Mouse (Mus musculus): Measurements from ENCODE around the gene Jagn1. TPM values are rescaled to one million over a fixed set of nuclear protein-coding genes. Genes with fewer than 3 reads are reported as not detected.

The Jagn1 gene
- polyA plus RNA-seq, 1 experiment from 2014 or later: 66.1 TPM

DNA sequence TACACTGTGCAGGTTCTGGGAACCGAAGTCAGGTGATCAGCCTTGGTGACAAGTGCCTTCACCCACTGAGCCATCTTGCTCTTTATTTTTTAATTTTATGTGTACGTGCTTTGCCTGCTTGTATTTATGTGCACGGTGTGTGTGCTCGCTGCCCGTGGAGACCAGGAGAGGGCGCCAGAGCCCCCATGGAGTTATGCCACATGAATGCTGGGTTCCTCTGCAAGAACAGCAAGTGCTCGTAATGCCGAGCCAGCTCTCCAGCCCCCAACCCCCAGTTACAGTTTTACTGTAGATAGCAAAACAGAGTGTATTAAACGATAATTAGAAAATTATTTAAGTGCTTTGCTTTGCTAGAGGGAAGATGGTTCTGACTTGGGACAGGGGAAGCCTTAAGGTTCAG lies 35.7 kb upstream of the Jagn1 start:
- Histone ChIP-seq H3K27ac (ENCODE audit: low read depth, low read length) (no peak overlapping the region), H3K4me1 (replicated peaks; ENCODE audit: control insufficient read depth, insufficient read depth, low read length) (no peaks in the 10 kb centered on the region), H3K4me3 (ENCODE audit: low read depth, low read length) (no peak overlapping the region), H3K4me2 (ENCODE audit: low read depth, low read length, severe bottlenecking) (no peak overlapping the region), H3K36me3 (ENCODE audit: control insufficient read depth, insufficient read depth, low read length) (no peaks in the 10 kb centered on the region), H3K27me3 (ENCODE audit: control insufficient read depth, insufficient read depth, low read length) (no peaks in the 10 kb centered on the region), H3K9me3 (ENCODE audit: control insufficient read depth, low read length) (no peaks in the 10 kb centered on the region), H3K9ac (ENCODE audit: low read length) (no peak overlapping the region)
- DNase-seq (ENCODE audit: low spot score) (peak; percentile 69), ATAC-seq (replicated peaks; ENCODE audit: low FRiP score) (no peak)
- WGBS: 78% methylated on average over 9 of the region's 9 CpGs

DNA sequence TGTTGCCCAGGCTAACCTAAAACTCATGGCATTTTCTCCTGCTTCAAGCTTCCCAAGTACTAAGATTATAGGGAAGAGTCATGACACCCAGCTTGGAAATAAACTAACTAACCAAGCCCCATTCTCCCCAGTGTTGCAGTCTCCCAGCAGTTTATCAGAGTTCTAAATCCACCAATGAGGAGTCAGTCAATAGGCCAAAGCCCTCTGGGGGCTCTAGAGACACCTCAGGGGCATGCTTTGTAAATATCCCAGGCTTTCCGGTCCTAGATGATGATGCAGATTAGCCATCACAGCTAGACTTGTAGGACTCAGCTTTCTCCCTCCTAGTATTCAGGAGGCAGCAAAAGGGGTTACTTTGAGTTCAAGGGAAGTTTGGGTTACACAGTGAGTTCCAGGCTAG lies 32.4 kb upstream of the Jagn1 start:
- no peak for DNase-seq (ENCODE audit: low spot score)
- H3K4me3 ChIP-seq (ENCODE audit: low read depth, low read length): no peak overlapping the region

DNA sequence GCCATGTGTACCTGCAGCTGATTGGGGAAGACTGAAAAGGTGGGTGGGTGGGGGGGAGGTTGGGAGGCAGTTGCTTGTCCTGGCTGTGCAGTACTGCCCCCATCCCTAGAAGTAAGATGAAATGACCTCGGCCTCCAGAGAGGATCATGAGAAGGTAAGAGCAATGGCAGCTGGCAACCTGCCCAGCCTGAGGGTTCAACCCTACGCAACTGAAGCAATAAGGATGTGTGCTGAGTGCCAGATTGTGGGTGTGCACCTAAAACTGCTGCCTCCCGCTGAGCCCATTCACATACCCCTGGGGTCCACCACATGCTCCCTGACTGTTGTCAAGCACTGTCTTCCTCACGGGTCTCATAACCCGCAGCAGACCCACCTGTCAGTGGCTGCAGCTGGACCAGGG lies 26.0 kb upstream of the Jagn1 start:
- ATAC-seq (replicated peaks; ENCODE audit: low FRiP score): no peak

More for the DNA sequence above, 32.4 kb upstream of the Jagn1 start:
- Histone ChIP-seq H3K36me3 (ENCODE audit: control insufficient read depth, insufficient read depth, low read length) (no peaks in the 10 kb centered on the region; the same call in 1 of the 2 replicates), H3K4me1 (replicated peaks; ENCODE audit: control insufficient read depth, insufficient read depth, low read length) (no peaks in the 10 kb centered on the region), H3K27ac (ENCODE audit: low read depth, low read length) (no peak overlapping the region), H3K9me3 (ENCODE audit: control insufficient read depth, low read length) (no peaks in the 10 kb centered on the region), H3K27me3 (ENCODE audit: control insufficient read depth, insufficient read depth, low read length) (no peaks in the 10 kb centered on the region), H3K4me2 (ENCODE audit: low read depth, low read length, severe bottlenecking) (no peak overlapping the region), H3K9ac (ENCODE audit: low read length) (no peak overlapping the region)
- WGBS: 79% methylated on average over 1 of the region's 1 CpGs
- ATAC-seq (replicated peaks; ENCODE audit: low FRiP score): no peak

DNA sequence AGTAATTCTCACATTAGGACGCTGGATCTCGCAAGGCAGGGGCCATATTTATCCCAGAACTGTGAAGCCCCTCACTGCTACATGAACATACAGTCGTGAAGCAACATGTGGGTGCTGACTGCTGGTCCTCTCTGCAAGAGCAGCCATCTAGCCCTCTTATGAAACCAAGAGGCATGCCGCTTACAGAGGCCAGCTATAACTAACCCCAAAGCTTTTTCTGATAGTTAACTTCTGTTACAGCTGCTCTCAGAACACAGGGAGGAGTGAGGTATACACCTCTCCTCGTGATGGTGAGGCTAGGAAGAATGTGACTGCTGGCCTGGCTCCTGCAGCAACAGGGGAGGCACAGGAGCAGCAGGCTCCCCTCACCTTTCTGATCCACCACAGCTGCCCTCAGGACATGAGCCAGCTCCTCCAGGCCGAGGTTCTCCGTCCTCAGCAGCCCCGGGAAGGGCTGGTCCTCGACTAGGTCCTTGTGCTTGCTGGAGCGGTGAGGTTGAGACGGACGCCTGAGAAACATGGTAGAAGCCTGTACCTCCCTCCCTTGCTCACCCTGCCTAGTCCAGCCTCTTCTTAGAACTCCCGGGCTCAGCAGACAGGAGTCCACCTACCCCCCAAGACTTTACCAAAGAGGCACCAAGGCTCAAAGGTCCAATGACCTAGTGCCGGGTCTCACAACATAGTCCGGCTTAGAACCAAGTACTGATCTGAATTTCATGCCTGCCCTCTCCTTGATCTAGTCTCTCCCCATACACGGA lies 23.7 kb upstream of the Jagn1 start:
- Histone ChIP-seq H3K4me3 (ENCODE audit: low read depth, low read length) (peak overlapping the region; percentile 64), H3K4me2 (ENCODE audit: low read depth, low read length, severe bottlenecking) (peak overlapping the region; percentile 97), H3K4me1 (replicated peaks; ENCODE audit: control insufficient read depth, insufficient read depth, low read length) (peaks cover 6% of the 10 kb centered on the region; the same call in 1 of the 2 replicates), H3K9ac (ENCODE audit: low read length) (peak overlapping the region; percentile 81), H3K36me3 (ENCODE audit: control insufficient read depth, insufficient read depth, low read length) (no peaks in the 10 kb centered on the region; the same call in 1 of the 2 replicates), H3K27ac (ENCODE audit: low read depth, low read length) (no peak overlapping the region), H3K9me3 (ENCODE audit: control insufficient read depth, low read length) (no peaks in the 10 kb centered on the region), H3K27me3 (ENCODE audit: control insufficient read depth, insufficient read depth, low read length) (no peaks in the 10 kb centered on the region)
- ATAC-seq (replicated peaks; ENCODE audit: low FRiP score) (peak; percentile 45; the same call in 1 of the 2 replicates), DNase-seq (ENCODE audit: low spot score) (peak; percentile 65)
- WGBS: 22% methylated on average over 16 of the region's 16 CpGs

More for the DNA sequence above, 26.0 kb upstream of the Jagn1 start:
- Histone ChIP-seq H3K27me3 (ENCODE audit: control insufficient read depth, insufficient read depth, low read length) (no peaks in the 10 kb centered on the region), H3K27ac (ENCODE audit: low read depth, low read length) (no peak overlapping the region), H3K4me1 (replicated peaks; ENCODE audit: control insufficient read depth, insufficient read depth, low read length) (peaks cover 6% of the 10 kb centered on the region; the same call in 1 of the 2 replicates), H3K9me3 (ENCODE audit: control insufficient read depth, low read length) (no peaks in the 10 kb centered on the region), H3K9ac (ENCODE audit: low read length) (no peak overlapping the region), H3K4me2 (ENCODE audit: low read depth, low read length, severe bottlenecking) (no peak overlapping the region), H3K36me3 (ENCODE audit: control insufficient read depth, insufficient read depth, low read length) (no peaks in the 10 kb centered on the region; the same call in 1 of the 2 replicates), H3K4me3 (ENCODE audit: low read depth, low read length) (no peak overlapping the region)
- WGBS: 90% methylated on average over 5 of the region's 5 CpGs
- DNase-seq (ENCODE audit: low spot score): no peak

DNA sequence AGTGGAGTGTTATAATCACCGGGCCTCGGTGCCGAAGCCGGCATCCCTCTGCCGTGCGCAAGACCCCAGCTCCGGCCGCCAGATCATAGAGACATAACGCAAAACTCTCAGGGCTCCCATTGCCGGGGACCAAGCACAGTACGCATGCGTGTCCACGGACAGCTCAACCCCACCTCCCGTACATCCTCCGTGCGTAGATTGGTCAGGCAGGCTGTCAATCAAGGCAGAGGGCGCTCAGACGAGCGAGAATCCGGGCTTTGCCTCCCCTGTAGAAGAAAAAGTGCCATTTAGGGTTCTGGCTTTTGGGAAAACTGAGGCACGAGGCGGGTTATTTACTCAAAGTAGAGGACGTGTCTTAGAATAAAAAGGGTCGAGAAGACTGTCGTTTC lies 23.2 kb upstream of the Jagn1 start, which contains the start of gene Rpusd3:
TSS of gene Rpusd3 (minus strand) at position 142 of the 389 bp plus-strand sequence.
- Histone ChIP-seq H3K27me3 (ENCODE audit: control insufficient read depth, insufficient read depth, low read length) (no peaks in the 10 kb centered on the region), H3K27ac (ENCODE audit: low read depth, low read length) (no peak within 1 kb of the TSS), H3K36me3 (ENCODE audit: control insufficient read depth, insufficient read depth, low read length) (no peaks in the 10 kb centered on the region; the same call in 1 of the 2 replicates), H3K9ac (ENCODE audit: low read length) (peak within 1 kb of the TSS; percentile 81), H3K4me1 (replicated peaks; ENCODE audit: control insufficient read depth, insufficient read depth, low read length) (peaks cover 6% of the 10 kb centered on the region; the same call in 1 of the 2 replicates), H3K9me3 (ENCODE audit: control insufficient read depth, low read length) (no peaks in the 10 kb centered on the region), H3K4me3 (ENCODE audit: low read depth, low read length) (peak within 1 kb of the TSS; percentile 64), H3K4me2 (ENCODE audit: low read depth, low read length, severe bottlenecking) (peak within 1 kb of the TSS; percentile 97)
- ATAC-seq (replicated peaks; ENCODE audit: low FRiP score) (peak; percentile 98), DNase-seq (ENCODE audit: low spot score) (peak; percentile 97)
- under 1% methylated on average over 25 of the region's 25 CpGs for WGBS

DNA sequence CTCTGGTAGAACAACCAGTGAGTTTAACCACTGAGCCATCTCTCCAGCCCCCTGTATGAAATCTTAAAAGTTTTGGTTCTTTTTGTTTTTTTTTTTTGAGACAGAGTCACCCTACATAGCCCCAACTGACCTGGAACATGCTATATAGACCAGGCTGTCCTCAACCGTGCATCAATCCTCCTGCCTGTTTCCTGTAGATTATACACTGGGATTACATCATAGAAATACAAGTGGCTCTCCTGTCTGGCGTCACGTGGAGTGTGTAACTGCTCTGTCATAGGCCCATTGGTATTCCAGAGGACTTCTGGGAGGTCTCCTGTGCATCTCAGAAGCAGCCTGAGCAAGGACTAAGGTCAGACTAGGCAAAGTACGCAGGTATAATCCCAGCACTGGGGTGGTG lies 19.4 kb upstream of the Jagn1 start:
- WGBS: 81% methylated on average over 4 of the region's 4 CpGs
- Histone ChIP-seq H3K9me3 (ENCODE audit: control insufficient read depth, low read length) (no peaks in the 10 kb centered on the region; the same call in 1 of the 2 replicates), H3K4me1 (replicated peaks; ENCODE audit: control insufficient read depth, insufficient read depth, low read length) (peaks cover 6% of the 10 kb centered on the region; the same call in 1 of the 2 replicates), H3K9ac (ENCODE audit: low read length) (no peak overlapping the region), H3K27ac (ENCODE audit: low read depth, low read length) (no peak overlapping the region), H3K4me2 (ENCODE audit: low read depth, low read length, severe bottlenecking) (no peak overlapping the region), H3K36me3 (ENCODE audit: control insufficient read depth, insufficient read depth, low read length) (no peaks in the 10 kb centered on the region), H3K27me3 (ENCODE audit: control insufficient read depth, insufficient read depth, low read length) (no peaks in the 10 kb centered on the region), H3K4me3 (ENCODE audit: low read depth, low read length) (no peak overlapping the region)
- no peak for ATAC-seq (replicated peaks; ENCODE audit: low FRiP score)
- DNase-seq (ENCODE audit: low spot score): no peak

DNA sequence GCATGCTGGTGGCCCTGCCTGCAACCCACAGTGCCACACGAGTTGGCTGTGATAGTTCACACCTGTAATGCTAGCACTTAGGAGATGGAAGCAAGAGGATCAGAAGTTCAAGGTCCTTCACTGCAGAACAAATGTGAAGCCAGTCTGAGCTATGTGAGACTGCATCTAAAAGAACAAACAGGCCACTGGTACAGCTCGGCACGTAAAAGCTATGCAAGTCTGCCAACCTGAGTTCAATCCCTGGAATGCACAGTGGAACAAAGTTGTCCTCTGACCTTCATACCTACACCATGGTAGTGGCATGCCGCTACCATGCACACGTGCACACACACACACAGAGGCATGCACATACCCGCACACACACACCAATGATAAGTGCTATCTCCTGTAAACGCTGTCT lies 18.2 kb upstream of the Jagn1 start:
- Histone ChIP-seq H3K27ac (ENCODE audit: low read depth, low read length) (no peak overlapping the region), H3K36me3 (ENCODE audit: control insufficient read depth, insufficient read depth, low read length) (no peaks in the 10 kb centered on the region), H3K4me2 (ENCODE audit: low read depth, low read length, severe bottlenecking) (no peak overlapping the region), H3K9ac (ENCODE audit: low read length) (no peak overlapping the region), H3K4me1 (replicated peaks; ENCODE audit: control insufficient read depth, insufficient read depth, low read length) (no peaks in the 10 kb centered on the region), H3K4me3 (ENCODE audit: low read depth, low read length) (no peak overlapping the region), H3K9me3 (ENCODE audit: control insufficient read depth, low read length) (no peaks in the 10 kb centered on the region; the same call in 1 of the 2 replicates), H3K27me3 (ENCODE audit: control insufficient read depth, insufficient read depth, low read length) (no peaks in the 10 kb centered on the region)
- ATAC-seq (replicated peaks; ENCODE audit: low FRiP score) (no peak), DNase-seq (ENCODE audit: low spot score) (no peak)
- WGBS: 84% methylated on average over 7 of the region's 7 CpGs

DNA sequence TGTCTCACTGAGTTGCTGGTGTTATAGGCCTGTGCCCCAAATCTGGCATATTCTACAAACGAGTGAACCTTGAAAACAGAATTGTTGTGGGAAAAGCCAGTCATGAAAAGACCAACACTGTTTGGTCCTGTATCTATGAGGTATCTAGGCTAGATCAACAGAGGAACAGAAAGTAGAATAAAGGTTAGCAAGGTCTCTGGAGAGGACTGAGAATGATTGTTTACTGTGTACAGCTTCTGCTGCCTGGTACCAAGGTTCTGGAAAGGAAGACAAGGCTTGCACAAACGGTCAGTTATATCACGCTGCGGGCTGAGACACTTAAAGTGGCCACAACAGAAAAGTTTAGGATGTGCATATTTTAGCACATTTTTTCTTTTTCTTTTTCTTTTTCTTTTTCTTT lies 15.7 kb upstream of the Jagn1 start:
- 89% methylated on average over 4 of the region's 4 CpGs for WGBS
- Histone ChIP-seq H3K27me3 (ENCODE audit: control insufficient read depth, insufficient read depth, low read length) (no peaks in the 10 kb centered on the region), H3K4me3 (ENCODE audit: low read depth, low read length) (no peak overlapping the region), H3K27ac (ENCODE audit: low read depth, low read length) (no peak overlapping the region), H3K9ac (ENCODE audit: low read length) (no peak overlapping the region), H3K4me1 (replicated peaks; ENCODE audit: control insufficient read depth, insufficient read depth, low read length) (no peaks in the 10 kb centered on the region), H3K9me3 (ENCODE audit: control insufficient read depth, low read length) (no peaks in the 10 kb centered on the region; the same call in 1 of the 2 replicates), H3K36me3 (ENCODE audit: control insufficient read depth, insufficient read depth, low read length) (no peaks in the 10 kb centered on the region), H3K4me2 (ENCODE audit: low read depth, low read length, severe bottlenecking) (no peak overlapping the region)
- ATAC-seq (replicated peaks; ENCODE audit: low FRiP score) (no peak), DNase-seq (ENCODE audit: low spot score) (peak; percentile 15)

Measured in forebrain, embryonic 11.5 days (tissue).